In genomic region chr11:121089756-121090546, GRCm38 (mm10) we compare ENCODE assay signal across 26 mouse cellular contexts. TPM values are rescaled to one million over a fixed set of nuclear protein-coding genes. Genes with fewer than 3 reads are reported as not detected.
"Had no signal": no experiment of that assay in that cellular context is flagged by ENCODE, and none has a peak within 500 bp of the region (broad histone marks: within the 10 kb centered on the region; RNA-seq: fewer than 3 reads in every experiment).

No protein-coding gene starts in this region.

- H3K27me3 ChIP-seq: limb, embryonic 12.5 days; limb, embryonic 15.5 days; megakaryocyte, embryonic 14.5 days; midbrain, embryonic 12.5 days had no signal

- H3K4me2 ChIP-seq: limb, embryonic 12.5 days; limb, embryonic 15.5 days; liver, embryonic 11.5 days; midbrain, embryonic 12.5 days had no signal

- ATAC-seq: inflammation-experienced regulatory T-cells, adult 6 months; liver, postnatal 0 days had no signal

- H3K27ac ChIP-seq: left cerebral cortex, adult 2 months; limb, embryonic 12.5 days; limb, embryonic 15.5 days; liver, embryonic 14.5 days; midbrain, embryonic 12.5 days; stomach, postnatal 0 days had no signal

- H3K9me3 ChIP-seq: limb, embryonic 12.5 days; limb, embryonic 15.5 days; megakaryocyte, embryonic 14.5 days; midbrain, embryonic 12.5 days had no signal

- H3K4me1 ChIP-seq: limb, embryonic 12.5 days; limb, embryonic 15.5 days; midbrain, embryonic 12.5 days had no signal

- H3K4me3 ChIP-seq: left cerebral cortex, adult 2 months; limb, embryonic 12.5 days; limb, embryonic 15.5 days; megakaryocyte, embryonic 14.5 days; midbrain, embryonic 12.5 days had no signal

- DNase-seq: kidney, adult 18-20 months; kidney, adult 9 months; kidney, postnatal 10 days; kidney, postnatal 36 days; layer of hippocampus, postnatal 36 days; left cerebral cortex, postnatal 4 days; liver, postnatal 0 days; thymus, adult 2 months; thymus, postnatal 25 days had no signal

- H3K36me3 ChIP-seq: limb, embryonic 12.5 days; limb, embryonic 15.5 days; midbrain, embryonic 12.5 days had no signal

- H3K9ac ChIP-seq: limb, embryonic 12.5 days; limb, embryonic 15.5 days; liver, embryonic 14.5 days; liver, postnatal 0 days; midbrain, embryonic 12.5 days had no signal

RNA-seq across cellular contexts. Expression of gene Sectm1a, which starts 8.9 kb away (rescaled TPM):
- total RNA-seq: layer of hippocampus, adult 8-10 months; layer of hippocampus, postnatal 10 days; layer of hippocampus, postnatal 36 days; left cerebral cortex, adult 2 months; left cerebral cortex, postnatal 10 days; midbrain, postnatal 0 days had no signal
- polyA plus RNA-seq: inflammation-experienced regulatory T-cells, adult 6 months; limb, embryonic 12.5 days; lung, embryonic 16.5 days; midbrain, embryonic 12.5 days; midbrain, postnatal 0 days; neural tube, embryonic 11.5 days; neural tube, embryonic 14.5 days; stomach, embryonic 14.5 days had no signal

RNA-seq across cellular contexts. Expression of gene Sectm1b, which starts 26.6 kb away (rescaled TPM):
- total RNA-seq: layer of hippocampus, adult 8-10 months; layer of hippocampus, postnatal 10 days; layer of hippocampus, postnatal 36 days; left cerebral cortex, adult 2 months; left cerebral cortex, postnatal 10 days; left cerebral cortex, postnatal 4 days; midbrain, postnatal 0 days had no signal
- polyA plus RNA-seq: inflammation-experienced regulatory T-cells, adult 6 months; limb, embryonic 12.5 days; liver, embryonic 11.5 days; midbrain, embryonic 12.5 days; midbrain, postnatal 0 days; neural tube, embryonic 11.5 days; neural tube, embryonic 14.5 days had no signal

RNA-seq across cellular contexts. Expression of gene Tex19.2, which starts 28.5 kb away (rescaled TPM):
- total RNA-seq: layer of hippocampus, adult 8-10 months; layer of hippocampus, postnatal 10 days; layer of hippocampus, postnatal 36 days; left cerebral cortex, adult 2 months; left cerebral cortex, postnatal 10 days; left cerebral cortex, postnatal 4 days; midbrain, postnatal 0 days had no signal
- polyA plus RNA-seq: inflammation-experienced regulatory T-cells, adult 6 months; limb, embryonic 12.5 days; limb, embryonic 15.5 days; liver, embryonic 11.5 days; liver, postnatal 0 days; lung, embryonic 16.5 days; midbrain, embryonic 12.5 days; midbrain, postnatal 0 days; neural tube, embryonic 11.5 days; neural tube, embryonic 14.5 days; stomach, embryonic 14.5 days had no signal

RNA-seq across cellular contexts. Expression of gene Cd7, which starts 50.7 kb away (rescaled TPM):
- total RNA-seq: layer of hippocampus, adult 8-10 months; layer of hippocampus, postnatal 10 days; layer of hippocampus, postnatal 36 days; left cerebral cortex, postnatal 10 days; left cerebral cortex, postnatal 4 days; midbrain, postnatal 0 days had no signal
- polyA plus RNA-seq: limb, embryonic 12.5 days; midbrain, embryonic 12.5 days; midbrain, postnatal 0 days; neural tube, embryonic 11.5 days; neural tube, embryonic 14.5 days had no signal

RNA-seq across cellular contexts. Expression of gene Tex19.1, which starts 56.0 kb away (rescaled TPM):
- total RNA-seq: layer of hippocampus, adult 8-10 months; layer of hippocampus, postnatal 10 days; layer of hippocampus, postnatal 36 days; left cerebral cortex, adult 2 months; left cerebral cortex, postnatal 10 days; left cerebral cortex, postnatal 4 days; midbrain, postnatal 0 days had no signal
- polyA plus RNA-seq: inflammation-experienced regulatory T-cells, adult 6 months; limb, embryonic 12.5 days; limb, embryonic 15.5 days; liver, postnatal 0 days; lung, embryonic 16.5 days; midbrain, embryonic 12.5 days; midbrain, postnatal 0 days; neural tube, embryonic 11.5 days; neural tube, embryonic 14.5 days; stomach, embryonic 14.5 days had no signal
